Mouse (Mus musculus) liver, embryonic 16.5 days (tissue): ENCODE results near the gene Cnnm2. TPM values are rescaled to one million over a fixed set of nuclear protein-coding genes. Genes with fewer than 3 reads are reported as not detected.

Source experiments
- ATAC-seq: fragments of 200-750 bp; cut with Nextera tagmentation; 2 replicates; pipeline ENCODE4 v1.8.0; 2017; ENCODE audit warnings: low read depth, mild to moderate bottlenecking, moderate number of reproducible peaks, moderate library complexity
- H3K27ac ChIP-seq: fragments of 300-500 bp; sonication (generic); 2 replicates; pipeline ENCODE4 v1.5.1; 2014; ENCODE audit warnings: mild to moderate bottlenecking, low read length
- H3K27me3 ChIP-seq: fragments of 300-500 bp; sonication (generic); 2 replicates; pipeline ENCODE4 v1.6.1; 2014; ENCODE audit warnings: low read depth, low read length, mixed read lengths; ENCODE audit not compliant: control insufficient read depth, insufficient read depth
- H3K36me3 ChIP-seq: fragments of 300-500 bp; sonication (generic); 2 replicates; pipeline ENCODE4 v1.6.1; 2014; ENCODE audit warnings: mild to moderate bottlenecking; ENCODE audit not compliant: control insufficient read depth, insufficient read depth
- H3K4me1 ChIP-seq: fragments of 300-500 bp; sonication (generic); 2 replicates; pipeline ENCODE4 v1.6.1; 2014; ENCODE audit warnings: low read depth, low read length, mixed read lengths; ENCODE audit not compliant: control insufficient read depth
- H3K4me2 ChIP-seq: fragments of 300-500 bp; sonication (generic); 2 replicates; pipeline ENCODE4 v1.6.1; 2014; ENCODE audit warnings: low read depth, low read length, mixed read lengths
- H3K4me3 ChIP-seq: fragments of 300-500 bp; sonication (generic); 2 replicates; pipeline ENCODE4 v1.5.1; 2014; ENCODE audit warnings: low read depth, mild to moderate bottlenecking, low read length
- H3K9ac ChIP-seq: fragments of 300-500 bp; sonication (generic); 2 replicates; pipeline ENCODE4 v1.6.1; 2014; ENCODE audit warnings: low read depth, low read length
- H3K9me3 ChIP-seq: fragments of 300-500 bp; sonication (generic); replicated peaks from 2 replicates; pipeline ENCODE4 v1.6.1; 2016; ENCODE audit warnings: low read length; ENCODE audit not compliant: control insufficient read depth
- WGBS: fragments of 180-500 bp; shearing (Covaris S2); extraction: QIAGEN DNeasy Blood & Tissue Kit; methylation state at CpG from one replicate; pipeline ENCODE4 v1.1.7; 2014; ENCODE audit not compliant: insufficient replicate concordance; 5-methylcytosine and 5-hydroxymethylcytosine counted together
- polyA plus RNA-seq: library from polyadenylated mRNA; unstranded; fragments of >200 nt; fragmentation: Nextera tagmentation; extraction: Ambion mirVana; gene quantifications from 2 replicates; pipeline ENCODE4 v1.2.1, GENCODE M21; 2015

The Cnnm2 gene
- polyA plus RNA-seq, 1 experiment from 2014 or later = 1.4 TPM

GRCm38 (mm10) chr19:46763356-46763755 lies 2.0 kb downstream of the Cnnm2 start:
- peaks cover 36% of the 10 kb centered on the region for H3K4me1 ChIP-seq
- no peak for ATAC-seq
- H3K9me3 ChIP-seq = no peaks in the 10 kb centered on the region
- peak overlapping the region; percentile 87 for H3K9ac ChIP-seq
- peak overlapping the region; percentile 99 for H3K4me3 ChIP-seq
- peak overlapping the region; percentile 100 for H3K4me2 ChIP-seq
- peaks cover 14% of the 10 kb centered on the region; the same call in 1 of the 2 replicates for H3K27me3 ChIP-seq
- WGBS = 28% methylated on average over 7 of the region's 7 CpGs
- no peak overlapping the region for H3K27ac ChIP-seq
- H3K36me3 ChIP-seq = no peaks in the 10 kb centered on the region

GRCm38 (mm10) chr19:46763932-46764762 lies 2.8 kb downstream of the Cnnm2 start:
- peaks cover 36% of the 10 kb centered on the region for H3K4me1 ChIP-seq
- 69% methylated on average over 12 of the region's 12 CpGs for WGBS

DNA sequence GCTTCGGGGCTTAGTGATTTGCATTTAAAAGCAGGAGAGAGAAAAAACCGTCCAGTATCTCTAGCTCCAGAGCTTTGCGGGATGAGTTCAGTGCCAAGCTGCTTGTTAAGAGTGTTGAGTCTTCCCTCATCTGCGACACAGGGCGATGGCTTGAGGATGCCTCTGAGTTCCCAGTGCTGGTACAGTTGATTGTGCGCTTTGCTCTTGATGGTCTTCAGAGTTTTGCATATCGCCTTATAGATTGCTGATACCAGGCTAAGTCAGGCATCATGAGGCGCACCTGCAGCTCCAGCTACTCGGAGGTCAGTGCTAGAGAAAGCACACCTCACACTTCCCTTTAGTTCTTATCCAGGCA lies 3.3 kb downstream of the Cnnm2 start:
- Histone ChIP-seq H3K36me3 (no peaks in the 10 kb centered on the region), H3K4me3 (peak overlapping the region; percentile 37), H3K4me2 (peak overlapping the region; percentile 100), H3K9ac (no peak overlapping the region), H3K27me3 (peaks cover 8% of the 10 kb centered on the region; the same call in 1 of the 2 replicates), H3K9me3 (no peaks in the 10 kb centered on the region), H3K27ac (no peak overlapping the region), H3K4me1 (peaks cover 36% of the 10 kb centered on the region)
- WGBS = 70% methylated on average over 9 of the region's 9 CpGs
- ATAC-seq = no peak

More at GRCm38 (mm10) chr19:46763932-46764762, 2.8 kb downstream of the Cnnm2 start:
- H3K27me3 ChIP-seq = peaks cover 9% of the 10 kb centered on the region; the same call in 1 of the 2 replicates
- H3K9ac ChIP-seq = peak overlapping the region; percentile 14; the same call in 1 of the 2 replicates
- H3K27ac ChIP-seq = no peak overlapping the region
- peak overlapping the region; percentile 37 for H3K4me3 ChIP-seq
- no peaks in the 10 kb centered on the region for H3K9me3 ChIP-seq
- no peak for ATAC-seq
- no peaks in the 10 kb centered on the region for H3K36me3 ChIP-seq
- peak overlapping the region; percentile 100 for H3K4me2 ChIP-seq

GRCm38 (mm10) chr19:46766125-46766524 lies 4.7 kb downstream of the Cnnm2 start:
- Histone ChIP-seq H3K4me2 (peak overlapping the region; percentile 41), H3K27ac (peak overlapping the region; percentile 39), H3K36me3 (no peaks in the 10 kb centered on the region), H3K9me3 (no peaks in the 10 kb centered on the region), H3K4me1 (peaks cover 36% of the 10 kb centered on the region), H3K9ac (peak overlapping the region; percentile 18; the same call in 1 of the 2 replicates), H3K27me3 (peaks cover 8% of the 10 kb centered on the region; the same call in 1 of the 2 replicates), H3K4me3 (peak overlapping the region; percentile 26)
- ATAC-seq = no peak
- 28% methylated on average over 5 of the region's 5 CpGs for WGBS

DNA sequence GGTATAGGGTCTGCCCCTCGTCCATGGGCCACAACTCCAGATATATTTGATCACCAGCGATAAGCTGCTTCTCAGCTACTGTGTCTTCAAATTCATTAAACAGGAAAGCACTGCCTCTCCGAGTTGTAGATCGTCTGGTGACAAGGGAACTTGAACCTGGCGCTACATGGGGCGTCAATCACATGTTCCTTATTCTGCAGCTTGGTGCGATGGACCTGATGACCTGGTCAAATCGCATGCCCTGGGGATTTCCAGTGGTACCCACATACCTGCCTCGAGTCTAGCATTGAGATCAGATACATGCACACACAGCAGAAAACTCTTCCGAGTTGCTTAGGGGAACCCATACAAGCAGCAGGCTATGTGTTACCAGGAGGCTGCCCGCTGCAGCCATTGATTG lies 8.4 kb downstream of the Cnnm2 start:
- 76% methylated on average over 11 of the region's 11 CpGs for WGBS
- Histone ChIP-seq H3K9me3 (no peaks in the 10 kb centered on the region), H3K27me3 (no peaks in the 10 kb centered on the region), H3K4me2 (no peak overlapping the region), H3K36me3 (no peaks in the 10 kb centered on the region), H3K27ac (no peak overlapping the region), H3K4me3 (no peak overlapping the region), H3K4me1 (peaks cover 13% of the 10 kb centered on the region), H3K9ac (no peak overlapping the region)
- no peak for ATAC-seq

DNA sequence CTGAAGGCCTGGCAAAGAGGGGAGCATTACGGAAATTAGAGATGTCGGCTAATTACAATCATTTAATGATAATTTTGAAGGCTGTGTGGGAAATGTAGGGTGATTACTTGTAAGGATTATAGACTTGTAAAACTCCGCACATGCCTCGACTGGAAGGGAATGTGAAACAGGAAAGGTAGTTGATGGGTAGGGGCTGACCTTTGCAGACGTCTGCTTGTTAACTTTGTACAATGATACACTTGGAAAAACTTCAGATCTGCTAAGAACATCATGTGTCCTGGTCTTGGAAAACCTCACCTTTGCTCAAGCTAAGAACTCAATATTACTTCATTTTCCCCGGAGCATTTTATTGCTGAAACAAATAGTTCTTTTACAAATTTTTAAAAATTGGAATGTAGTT lies 10.4 kb downstream of the Cnnm2 start:
- WGBS = 78% methylated on average over 6 of the region's 6 CpGs
- Histone ChIP-seq H3K9me3 (no peaks in the 10 kb centered on the region), H3K4me3 (no peak overlapping the region), H3K4me2 (no peak overlapping the region), H3K36me3 (no peaks in the 10 kb centered on the region), H3K27ac (no peak overlapping the region), H3K4me1 (peaks cover 4% of the 10 kb centered on the region), H3K27me3 (no peaks in the 10 kb centered on the region), H3K9ac (no peak overlapping the region)
- ATAC-seq = no peak

DNA sequence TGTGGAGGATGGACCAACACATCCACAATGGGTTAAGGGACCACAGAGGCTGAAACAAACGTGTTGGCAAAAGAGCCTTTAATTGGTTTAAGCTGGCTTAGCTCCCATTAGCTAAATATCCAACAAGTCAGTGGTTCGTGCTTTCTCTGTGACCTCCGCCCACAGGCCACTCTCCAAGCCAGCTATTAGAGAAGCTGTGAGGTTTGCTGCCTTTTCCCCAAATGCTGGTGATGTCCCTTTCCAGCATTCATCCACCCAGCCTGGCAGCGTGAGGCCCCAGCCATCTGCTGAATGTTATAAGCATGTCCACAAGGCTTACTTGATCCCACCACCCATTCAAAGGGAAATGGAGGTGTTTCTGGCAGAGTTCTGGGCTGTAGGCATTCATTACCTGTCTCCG lies 15.0 kb downstream of the Cnnm2 start:
- Histone ChIP-seq H3K27me3 (no peaks in the 10 kb centered on the region), H3K4me2 (no peak overlapping the region), H3K27ac (no peak overlapping the region), H3K9ac (no peak overlapping the region), H3K9me3 (no peaks in the 10 kb centered on the region), H3K36me3 (no peaks in the 10 kb centered on the region), H3K4me1 (peaks cover 8% of the 10 kb centered on the region), H3K4me3 (no peak overlapping the region)
- ATAC-seq = no peak
- 72% methylated on average over 5 of the region's 5 CpGs for WGBS

DNA sequence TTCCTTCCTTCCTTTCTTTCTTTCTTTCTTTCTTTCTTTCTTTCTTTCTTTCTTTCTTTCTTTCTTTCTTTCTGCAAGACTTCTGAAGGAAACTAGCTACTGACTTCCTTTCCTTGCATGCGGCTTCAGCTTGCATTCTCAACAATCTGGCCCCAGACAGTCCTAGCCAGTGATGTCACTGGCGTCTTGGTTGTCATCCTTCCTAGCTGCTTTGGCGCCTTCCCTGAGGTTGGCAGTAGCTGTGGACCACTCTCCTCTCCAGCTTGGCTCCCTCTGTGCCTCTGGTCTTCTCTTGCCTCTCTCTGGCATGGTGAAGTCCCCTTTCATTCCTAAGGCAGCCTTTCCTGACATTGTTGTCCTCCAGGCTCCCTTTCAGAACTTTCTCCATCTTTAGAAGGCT lies 15.5 kb downstream of the Cnnm2 start:
- Histone ChIP-seq H3K27ac (no peak overlapping the region), H3K4me1 (peaks cover 8% of the 10 kb centered on the region), H3K4me3 (no peak overlapping the region), H3K4me2 (no peak overlapping the region), H3K36me3 (no peaks in the 10 kb centered on the region), H3K9ac (no peak overlapping the region), H3K9me3 (no peaks in the 10 kb centered on the region), H3K27me3 (no peaks in the 10 kb centered on the region)
- WGBS = 69% methylated on average over 3 of the region's 3 CpGs
- ATAC-seq = no peak

GRCm38 (mm10) chr19:46777928-46778680 lies 16.7 kb downstream of the Cnnm2 start:
- H3K4me3 ChIP-seq = no peak overlapping the region
- H3K36me3 ChIP-seq = no peaks in the 10 kb centered on the region
- no peak overlapping the region for H3K9ac ChIP-seq
- H3K4me2 ChIP-seq = no peak overlapping the region
- peaks cover 8% of the 10 kb centered on the region for H3K4me1 ChIP-seq
- no peak for ATAC-seq
- H3K27me3 ChIP-seq = no peaks in the 10 kb centered on the region
- H3K27ac ChIP-seq = no peak overlapping the region
- 61% methylated on average over 12 of the region's 12 CpGs for WGBS
- no peaks in the 10 kb centered on the region for H3K9me3 ChIP-seq
